Mouse (Mus musculus) spleen, adult 2 months (tissue): ENCODE measurements at regions not wholly inside any gene's neighbourhood (a gene's known extent, or its start where the extent isn't known, plus 50 kb on each side); places are given as distances from the start of the nearest gene placed in this dataset.

Experiments used
- DNase-seq, 2 experiments: peaks; one replicate each; pipeline versions ENCODE4 v3.0.0 to v3.0.0-alpha.2; 2012 to 2021; ENCODE audit warnings: low spot score in 2 of 2, low read depth in 1 of 2
- H3K27ac ChIP-seq: fragments of 200-500 bp; 2 replicates; pipeline ENCODE4 v1.5.1; 2012; ENCODE audit warnings: low read length, inconsistent platforms; ENCODE audit not compliant: insufficient read depth
- H3K27me3 ChIP-seq: fragments of 200-500 bp; 2 replicates; pipeline ENCODE4 v1.6.1; 2012; ENCODE audit warnings: mild to moderate bottlenecking, moderate library complexity, low read length, inconsistent platforms; ENCODE audit not compliant: control insufficient read depth, insufficient read depth
- H3K36me3 ChIP-seq: fragments of 200-500 bp; 2 replicates; pipeline ENCODE4 v1.6.1; 2012; ENCODE audit warnings: mild to moderate bottlenecking, low read length, inconsistent platforms; ENCODE audit not compliant: control insufficient read depth, insufficient read depth
- H3K4me1 ChIP-seq: fragments of 200-500 bp; 2 replicates; pipeline ENCODE4 v1.6.1; 2011; ENCODE audit warnings: inconsistent platforms; ENCODE audit not compliant: control insufficient read depth, insufficient read depth, insufficient read length
- H3K4me3 ChIP-seq: fragments of 200-500 bp; 2 replicates; pipeline ENCODE4 v1.5.1; 2011; ENCODE audit warnings: mild to moderate bottlenecking, inconsistent platforms; ENCODE audit not compliant: insufficient read depth, insufficient read length; ENCODE audit errors: extremely low read depth
- CTCF ChIP-seq: fragments of 200-500 bp; IDR thresholded peaks from 2 replicates; pipeline ENCODE4 v1.5.1; 2011; ENCODE audit warnings: mild to moderate bottlenecking, inconsistent platforms; ENCODE audit not compliant: insufficient read depth, insufficient read length, insufficient replicate concordance; ENCODE audit errors: extremely low read depth
- POLR2A ChIP-seq: fragments of 200-500 bp; IDR thresholded peaks from 2 replicates; pipeline ENCODE4 v1.6.1; 2011; ENCODE audit warnings: low read depth, low read length, inconsistent platforms
- WGBS: fragments of 180-500 bp; shearing (Covaris S2); methylation state at CpG from one replicate; pipeline ENCODE4 v1.1.7; 2018; 5-methylcytosine and 5-hydroxymethylcytosine counted together

- Histone ChIP-seq H3K36me3 (no peaks in the 10 kb centered on the region), H3K4me1 (no peaks in the 10 kb centered on the region), H3K27me3 (no peaks in the 10 kb centered on the region), H3K4me3 (no peak overlapping the region), H3K27ac (no peak overlapping the region)
- TF ChIP-seq CTCF: no peak
- no peak for TF ChIP-seq POLR2A
- WGBS: 89% methylated on average over 10 of the region's 10 CpGs
- no peak for DNase-seq
Measured at GRCm38 (mm10) chr8:26420536-26420935, 301.2 kb downstream of the Gm45692 start.

GRCm38 (mm10) chr8:26427311-26427710 lies 308.0 kb downstream of the Gm45692 start:
- H3K4me3 ChIP-seq: no peak overlapping the region
- H3K27ac ChIP-seq: no peak overlapping the region
- no peak for DNase-seq
- H3K27me3 ChIP-seq: no peaks in the 10 kb centered on the region
- no peaks in the 10 kb centered on the region for H3K36me3 ChIP-seq
- WGBS: 97% methylated on average over 7 of the region's 7 CpGs
- no peaks in the 10 kb centered on the region for H3K4me1 ChIP-seq
- TF ChIP-seq CTCF: no peak
- TF ChIP-seq POLR2A: no peak

GRCm38 (mm10) chr8:26429751-26430327 lies 310.5 kb downstream of the Gm45692 start:
- Histone ChIP-seq H3K27me3 (no peaks in the 10 kb centered on the region), H3K36me3 (no peaks in the 10 kb centered on the region), H3K27ac (no peak overlapping the region), H3K4me3 (no peak overlapping the region), H3K4me1 (no peaks in the 10 kb centered on the region)
- 82% methylated on average over 8 of the region's 8 CpGs for WGBS
- TF ChIP-seq CTCF: no peak
- TF ChIP-seq POLR2A: no peak
- no peak for DNase-seq

- Histone ChIP-seq H3K27me3 (no peaks in the 10 kb centered on the region), H3K4me1 (no peaks in the 10 kb centered on the region), H3K36me3 (no peaks in the 10 kb centered on the region), H3K4me3 (no peak overlapping the region), H3K27ac (no peak overlapping the region)
- no peak for TF ChIP-seq CTCF
- no peak for TF ChIP-seq POLR2A
- WGBS: 94% methylated on average over 14 of the region's 14 CpGs
- DNase-seq: no peak
Measured at GRCm38 (mm10) chr8:26432161-26432919, 313.0 kb downstream of the Gm45692 start.

GRCm38 (mm10) chr8:26436236-26436635 lies 316.9 kb downstream of the Gm45692 start:
- no peaks in the 10 kb centered on the region for H3K27me3 ChIP-seq
- WGBS: 89% methylated on average over 11 of the region's 11 CpGs
- no peak overlapping the region for H3K4me3 ChIP-seq
- TF ChIP-seq CTCF (no peak), POLR2A (no peak)
- H3K36me3 ChIP-seq: no peaks in the 10 kb centered on the region
- no peak for DNase-seq
- no peak overlapping the region for H3K27ac ChIP-seq
- H3K4me1 ChIP-seq: no peaks in the 10 kb centered on the region

- TF ChIP-seq POLR2A: no peak
- no peak overlapping the region for H3K4me3 ChIP-seq
- H3K27ac ChIP-seq: no peak overlapping the region
- no peak for DNase-seq
- 77% methylated on average over 3 of the region's 3 CpGs for WGBS
- no peaks in the 10 kb centered on the region for H3K36me3 ChIP-seq
- H3K27me3 ChIP-seq: no peaks in the 10 kb centered on the region
- H3K4me1 ChIP-seq: no peaks in the 10 kb centered on the region
Measured at GRCm38 (mm10) chr8:26437571-26437970, 318.2 kb downstream of the Gm45692 start.

GRCm38 (mm10) chr8:26438246-26438862 lies 319.0 kb downstream of the Gm45692 start:
- WGBS: 86% methylated on average over 15 of the region's 15 CpGs
- H3K36me3 ChIP-seq: no peaks in the 10 kb centered on the region
- H3K27ac ChIP-seq: no peak overlapping the region
- DNase-seq: no peak
- no peaks in the 10 kb centered on the region for H3K4me1 ChIP-seq
- no peak overlapping the region for H3K4me3 ChIP-seq
- TF ChIP-seq POLR2A (no peak), CTCF (no peak)
- H3K27me3 ChIP-seq: no peaks in the 10 kb centered on the region
